Mouse (Mus musculus) olfactory bulb, adult 2 months (tissue): ENCODE data around the gene Chrna5.

Experiments used
- CTCF ChIP-seq: fragments of 200-500 bp; IDR thresholded peaks from 2 replicates; pipeline ENCODE4 v1.5.1; 2012; ENCODE audit warnings: low read depth, mild to moderate bottlenecking, low read length, moderate library complexity; ENCODE audit not compliant: insufficient read depth
- POLR2A ChIP-seq: fragments of 200-500 bp; IDR thresholded peaks from 2 replicates; pipeline ENCODE4 v1.6.1; 2012; ENCODE audit warnings: mild to moderate bottlenecking, low read depth, low read length, moderate library complexity; ENCODE audit not compliant: insufficient read depth

DNA sequence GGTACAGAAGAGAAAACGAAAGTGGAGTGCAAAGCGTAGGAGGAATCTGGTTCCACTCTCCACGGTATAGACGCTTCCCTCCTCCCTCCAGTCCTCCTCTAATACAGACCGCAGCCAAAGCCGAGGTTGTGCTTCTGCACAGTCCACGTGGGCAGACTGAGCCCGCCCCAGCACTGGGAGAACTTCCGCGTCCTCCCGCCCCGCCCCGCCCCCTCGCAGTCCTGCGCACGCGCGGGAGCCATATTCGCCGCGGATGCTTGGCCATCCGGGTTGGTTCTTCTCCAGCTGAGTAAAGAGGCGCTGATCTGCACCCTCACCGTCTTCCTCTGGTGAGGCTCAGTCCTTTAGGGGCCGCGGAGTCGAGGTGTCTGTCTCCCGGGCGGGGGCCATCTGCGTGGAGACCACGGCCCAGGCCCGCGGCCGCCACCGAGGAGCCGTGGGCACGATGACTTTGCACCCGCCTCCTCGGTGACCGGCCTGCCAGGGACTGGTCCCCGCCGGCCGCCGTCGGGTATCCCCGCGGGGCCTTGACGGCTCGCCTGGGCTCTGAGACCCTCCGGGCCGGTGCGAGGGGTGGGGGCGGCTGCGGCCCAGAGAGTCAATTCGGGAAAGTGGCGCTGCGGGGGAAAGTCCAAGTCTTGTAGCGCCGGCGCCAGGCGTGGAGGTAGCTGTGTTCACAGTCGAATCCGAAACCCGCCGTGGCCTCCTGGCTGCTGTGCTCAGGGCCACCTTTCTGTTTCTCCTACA, 29.9 kb upstream of the Chrna5 start, which contains the start of the genes Psma4 and AY074887:
- TF ChIP-seq CTCF (no peak), POLR2A (peak; percentile 91)
